Mouse (Mus musculus): ENCODE data around the gene Scube2. TPM values are rescaled to one million over a fixed set of nuclear protein-coding genes. Genes with fewer than 3 reads are reported as not detected.

The Scube2 gene
- total and polyA plus RNA-seq, 3 experiments = not detected

DNA sequence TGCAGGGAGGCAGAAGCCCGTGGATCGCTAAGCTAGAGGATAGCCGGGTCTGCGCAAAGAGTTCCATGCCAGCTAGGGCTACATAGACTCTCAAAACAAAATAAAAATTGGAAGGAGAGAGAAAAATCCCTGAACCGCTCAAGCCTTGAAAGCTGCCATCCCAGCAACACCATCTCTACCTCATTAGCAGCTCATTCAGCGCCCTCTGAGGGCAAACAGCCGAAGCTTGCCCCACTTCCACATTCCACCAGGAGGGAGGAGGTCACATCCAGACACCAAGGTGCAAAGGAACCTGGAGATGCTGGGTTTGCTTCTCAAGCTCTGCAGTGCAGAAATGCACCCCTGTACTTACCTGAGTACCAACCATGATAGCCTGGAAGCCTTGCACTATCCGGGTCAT lies 10.6 kb upstream of the Scube2 start:
- dilution Hi-C loops (cut with MboI; ENCODE audit: extremely low pct_ligation_motif_present, extremely low pct_unique_long_range_greater_than_20kb, low sequenced_read_pairs) = no loop called here
- no peak overlapping the region for H3K9ac ChIP-seq (ENCODE audit: insufficient read depth, low read depth)
- in situ Hi-C loops (cut with MboI; ENCODE audit: low pct_ligation_motif_present, low pct_unique_long_range_greater_than_20kb, low sequenced_read_pairs) = no loop called here

DNA sequence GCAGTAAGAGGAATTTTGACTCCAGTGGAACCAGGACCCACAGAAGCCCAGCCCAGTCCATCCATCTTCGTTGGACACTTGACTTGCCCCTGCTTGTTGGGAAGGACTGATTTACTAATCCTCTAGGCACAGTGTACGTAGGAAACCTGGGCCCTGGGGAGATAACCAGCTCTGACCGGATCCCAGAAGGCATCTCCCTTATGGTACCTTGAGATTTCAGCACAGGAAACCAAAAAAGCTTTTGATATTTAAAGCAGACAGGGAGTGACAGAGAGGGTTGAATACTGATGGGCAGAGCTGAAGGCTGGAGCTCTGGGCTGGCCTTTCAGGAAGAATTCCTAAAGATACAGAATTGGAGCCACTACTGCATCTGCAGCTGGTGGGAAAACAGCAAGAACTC lies 10.1 kb upstream of the Scube2 start:
- in situ Hi-C loops (cut with MboI; ENCODE audit: low pct_ligation_motif_present, low pct_unique_long_range_greater_than_20kb, low sequenced_read_pairs) = no loop called here
- H3K4me3 ChIP-seq (replicated peaks in 1 of 3; ENCODE audit: low read depth in 2 of 3, low read length in 2 of 3, poor library complexity in 1 of 3) = no peak overlapping the region
- no peaks in the 10 kb centered on the region for H3K27me3 ChIP-seq (replicated peaks)
- DNase-seq (ENCODE audit: extremely low read depth) = no peak
- no peak overlapping the region for H3K9ac ChIP-seq (ENCODE audit: insufficient read depth, low read depth)
- dilution Hi-C loops (cut with MboI; ENCODE audit: extremely low pct_ligation_motif_present, extremely low pct_unique_long_range_greater_than_20kb, low sequenced_read_pairs) = no loop called here
- no peaks in the 10 kb centered on the region for H3K79me2 ChIP-seq (replicated peaks; ENCODE audit: control insufficient read depth, extremely low read depth, insufficient read depth, poor library complexity, severe bottlenecking)
- no peak overlapping the region for H3K4me2 ChIP-seq (ENCODE audit: insufficient read depth, low read depth, poor library complexity, severe bottlenecking)
- TF ChIP-seq MAX (IDR thresholded peaks at IDR 0.05; ENCODE audit: low read length) (no peak), SIN3A (IDR thresholded peaks at IDR 0.05; ENCODE audit: low read length) (no peak), E2F4 (IDR thresholded peaks at IDR 0.05; ENCODE audit: insufficient replicate concordance, low read depth, low read length) (no peak), ZC3H11A (IDR thresholded peaks at IDR 0.05; ENCODE audit: low read depth, low read length) (no peak), MAZ (IDR thresholded peaks at IDR 0.05; ENCODE audit: low read depth, low read length) (no peak), BHLHE40 (IDR thresholded peaks at IDR 0.05; ENCODE audit: low read depth, low read length) (no peak), JUND (conservative IDR thresholded peaks at IDR 0.05; ENCODE audit: low read depth, low read length) (no peak), MXI1 (IDR thresholded peaks at IDR 0.05; ENCODE audit: low read depth, low read length) (no peak), ETS1 (conservative IDR thresholded peaks at IDR 0.05; ENCODE audit: low read depth, low read length) (no peak), NRF1 (IDR thresholded peaks at IDR 0.05; ENCODE audit: low read depth, low read length) (no peak), POLR2AphosphoS2 (IDR thresholded peaks at IDR 0.05; ENCODE audit: low read depth, low read length) (no peak), EP300 (IDR thresholded peaks at IDR 0.05; ENCODE audit: low read length) (no peak), SMC3 (IDR thresholded peaks at IDR 0.05; ENCODE audit: low read depth, low read length) (no peak), USF2 (conservative IDR thresholded peaks at IDR 0.05; ENCODE audit: low read depth, low read length) (no peak), MAFK (IDR thresholded peaks at IDR 0.05; ENCODE audit: insufficient replicate concordance, low read length) (no peak), CTCF (conservative IDR thresholded peaks at IDR 0.05 in 1 of 2, IDR thresholded peaks at IDR 0.05 in 1 of 2; ENCODE audit: low read depth in 2 of 2, low read length in 2 of 2) (no peak)
- no peaks in the 10 kb centered on the region for H3K9me3 ChIP-seq (replicated peaks; ENCODE audit: low read length)
- peaks cover 3 to 11% of the 10 kb centered on the region in 2 experiments; a peak in 3 of 4 replicates for H3K4me1 ChIP-seq (ENCODE audit: control insufficient read depth in 1 of 2, insufficient read depth in 2 of 2)
- no peak overlapping the region for H3K27ac ChIP-seq (ENCODE audit: insufficient read depth, low read depth)
- H3K36me3 ChIP-seq (replicated peaks in 1 of 2; ENCODE audit: control insufficient read depth in 1 of 2, insufficient read depth in 1 of 2, low read length in 1 of 2) = no peaks in the 10 kb centered on the region

More for the DNA sequence above, 10.6 kb upstream of the Scube2 start:
- Histone ChIP-seq H3K79me2 (replicated peaks; ENCODE audit: control insufficient read depth, extremely low read depth, insufficient read depth, poor library complexity, severe bottlenecking) (no peaks in the 10 kb centered on the region), H3K27me3 (replicated peaks) (no peaks in the 10 kb centered on the region), H3K36me3 (replicated peaks in 1 of 2; ENCODE audit: control insufficient read depth in 1 of 2, insufficient read depth in 1 of 2, low read length in 1 of 2) (no peaks in the 10 kb centered on the region), H3K9me3 (replicated peaks; ENCODE audit: low read length) (no peaks in the 10 kb centered on the region), H3K4me3 (replicated peaks in 1 of 3; ENCODE audit: low read depth in 2 of 3, low read length in 2 of 3, poor library complexity in 1 of 3) (no peak overlapping the region), H3K4me1 (ENCODE audit: control insufficient read depth in 1 of 2, insufficient read depth in 2 of 2) (peaks cover 3 to 11% of the 10 kb centered on the region in 2 experiments; a peak in 3 of 4 replicates), H3K27ac (ENCODE audit: insufficient read depth, low read depth) (no peak overlapping the region), H3K4me2 (ENCODE audit: insufficient read depth, low read depth, poor library complexity, severe bottlenecking) (no peak overlapping the region)
- TF ChIP-seq CTCF (conservative IDR thresholded peaks at IDR 0.05 in 1 of 2, IDR thresholded peaks at IDR 0.05 in 1 of 2; ENCODE audit: low read depth in 2 of 2, low read length in 2 of 2) (0 out of 4 replicates have a peak, but pooled peaks of 1 of the 2 experiments have one; percentile 7), RCOR1 (conservative IDR thresholded peaks at IDR 0.05; ENCODE audit: low read depth, low read length) (no peak), PAX5 (IDR thresholded peaks at IDR 0.05; ENCODE audit: low read length) (no peak)
- DNase-seq (ENCODE audit: extremely low read depth) = no peak
